Mouse (Mus musculus) ES-Bruce4 (cell line): ENCODE measurements around the gene Mettl27.

ENCODE experiments used
- CTCF ChIP-seq: IDR thresholded peaks from one replicate; pipeline ENCODE4 v1.8.1; 2011; ENCODE audit warnings: low read depth, low read length
- EP300 ChIP-seq: IDR thresholded peaks from 2 replicates; pipeline ENCODE4 v1.6.1; 2011; ENCODE audit warnings: low read depth, low read length; ENCODE audit not compliant: insufficient read depth
- POLR2A ChIP-seq: IDR thresholded peaks from one replicate; pipeline ENCODE4 v1.8.1; 2011; ENCODE audit warnings: low read length; ENCODE audit not compliant: insufficient read depth

- no peak for TF ChIP-seq CTCF
- TF ChIP-seq POLR2A = no peak
- TF ChIP-seq EP300 = no peak
Observed at GRCm38 (mm10) chr5:134887447-134888335, 44.5 kb upstream of the Mettl27 start.
